Mouse (Mus musculus) neutrophil, adult 5-6 weeks (primary cell): ENCODE measurements around the gene Olfr678. TPM values are rescaled to one million over a fixed set of nuclear protein-coding genes. Genes with fewer than 3 reads are reported as not detected.
"Not testable (repeated sequence)": the region's sequence is repeated elsewhere in the genome, so short reads cannot be mapped to it uniquely, and the experiment has no call there.

Experiments
- ATAC-seq: fragments of 151-379, 151-347 bp; 2 replicates; pipeline ENCODE4 v1.8.0; 2017; ENCODE audit warnings: mild to moderate bottlenecking, moderate TSS enrichment; ENCODE audit not compliant: insufficient number of reproducible peaks, poor library complexity, low FRiP score, severe bottlenecking; ENCODE audit errors: extremely low read depth
- total RNA-seq: library from RNA; stranded (forward); fragments of 200-1000 nt; gene quantifications from 2 replicates; pipeline ENCODE4 v1.2.3, GENCODE M21; 2017

Gene Olfr678
- total RNA-seq = 0.23 TPM in 1 of 2 replicates, not detected in the other

- ATAC-seq = no peak
Observed at GRCm38 (mm10) chr7:105064175-105064574, at the start of gene Olfr678. Olfr678 (plus strand) TSS chr7:105064475.

DNA sequence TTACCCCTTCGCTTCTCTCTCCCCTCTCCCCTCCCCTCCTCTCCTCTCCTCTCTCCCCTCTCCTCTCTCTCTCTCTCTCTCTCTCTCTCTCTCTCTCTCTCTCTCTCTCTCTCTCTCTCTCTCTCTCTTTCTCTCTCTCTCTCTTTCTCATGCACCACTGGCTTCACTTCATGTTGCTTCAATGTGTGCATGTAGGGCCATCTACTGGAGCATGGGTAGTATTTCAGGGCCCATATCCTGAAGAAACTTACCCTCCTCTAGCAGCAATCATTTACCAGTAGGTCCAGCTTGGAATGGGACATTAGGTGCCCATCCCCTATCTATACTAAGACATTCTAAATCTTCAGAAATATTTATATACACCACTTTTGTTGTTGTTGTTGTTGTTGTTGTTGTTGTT lies 41.7 kb upstream of the Olfr678 start:
- no peak for ATAC-seq

GRCm38 (mm10) chr7:105028360-105028759 lies 35.9 kb upstream of the Olfr678 start, which contains the start of gene Olfr675:
Olfr675 (minus strand) TSS chr7:105028460.
- ATAC-seq = no peak

GRCm38 (mm10) chr7:105032398-105032797 lies 31.9 kb upstream of the Olfr678 start, which contains the start of gene Olfr676:
Olfr676 (plus strand) TSS chr7:105032698.
- no peak for ATAC-seq

DNA sequence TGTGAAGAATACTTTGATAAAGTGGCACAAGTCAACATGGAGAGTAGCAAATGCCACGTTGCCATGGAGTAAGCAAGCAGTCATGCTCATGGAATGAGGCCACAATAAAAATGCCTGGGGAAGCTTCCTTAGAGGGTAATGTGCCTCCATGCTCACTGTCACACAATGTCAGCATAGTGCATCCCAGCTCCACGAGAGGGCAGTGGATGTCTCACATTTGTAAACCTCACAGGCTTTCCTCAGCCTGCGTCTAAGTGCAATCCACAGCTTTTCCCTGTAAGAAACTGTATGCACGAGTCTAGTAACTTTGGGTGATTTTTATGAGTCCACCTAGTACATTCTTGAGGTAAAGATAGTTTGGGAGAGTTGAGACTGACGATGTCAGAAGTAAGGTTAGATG lies 30.4 kb upstream of the Olfr678 start:
- not testable (repeated sequence) for ATAC-seq

GRCm38 (mm10) chr7:105058951-105059350 lies 5.3 kb upstream of the Olfr678 start:
- ATAC-seq = no peak

DNA sequence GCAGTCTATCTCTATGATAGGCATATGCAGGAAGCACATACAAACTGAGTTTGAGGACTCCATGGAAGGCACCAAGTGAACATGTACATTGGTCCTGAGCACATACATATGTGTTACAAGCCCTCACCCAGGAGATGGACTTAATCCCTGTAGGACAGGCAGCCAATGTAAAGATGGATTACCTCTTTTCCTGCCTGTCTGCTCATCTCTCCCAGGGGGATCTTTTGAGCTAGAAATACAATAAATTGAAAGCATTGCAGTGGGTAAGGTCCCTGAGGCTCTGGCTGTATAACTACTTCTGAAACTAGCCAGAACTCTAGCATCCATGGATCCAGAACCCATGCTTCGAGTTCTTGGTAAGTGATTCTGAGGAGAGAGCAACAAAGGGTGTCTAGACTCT lies 16.6 kb downstream of the Olfr678 start, which contains the start of gene Olfr679:
Olfr679 (plus strand) TSS at position 301 of the 400 bp plus-strand sequence.
- ATAC-seq = no peak

- ATAC-seq = not testable (repeated sequence)
Observed at GRCm38 (mm10) chr7:105092717-105093116, 28.4 kb downstream of the Olfr678 start, which contains the start of gene Olfr680-ps1. Olfr680-ps1 (minus strand) TSS chr7:105092817.

DNA sequence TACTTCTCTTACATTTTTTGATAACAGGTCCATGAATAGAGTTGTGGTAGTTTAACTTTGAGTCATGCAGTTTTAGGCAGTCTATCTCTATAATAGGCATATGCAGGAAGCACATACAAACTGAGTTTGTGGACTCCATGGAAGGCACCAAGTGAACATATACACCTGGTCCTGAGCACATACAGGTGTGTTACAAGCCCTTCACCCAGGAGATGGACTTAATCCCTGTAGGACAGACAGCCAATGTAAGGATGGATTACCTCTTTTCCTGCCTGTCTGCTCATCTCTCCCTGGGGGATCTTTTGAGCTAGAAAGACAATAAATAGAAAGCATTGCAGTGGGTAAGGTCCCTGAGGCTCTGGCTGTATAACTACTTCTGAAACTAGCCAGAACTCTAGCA lies 52.3 kb downstream of the Olfr678 start, which contains the start of gene Olfr681:
Olfr681 (plus strand) TSS at position 301 of the 400 bp plus-strand sequence.
- no peak for ATAC-seq

Other genes with a start within 250 kb of the Olfr678 start
- not detected in 2 replicates for gene Usp17lb, start 221.9 kb upstream of the Olfr678 start, total RNA-seq
- not detected in 2 replicates for gene Usp17la, start 207.5 kb upstream of the Olfr678 start, total RNA-seq
- 0.12 TPM in 1 of 2 replicates, not detected in the other for gene Olfr665, start 186.4 kb upstream of the Olfr678 start, total RNA-seq
- gene Olfr666, start 168.5 kb upstream of the Olfr678 start, total RNA-seq = 0.70 TPM in 1 of 2 replicates, not detected in the other
- not detected in 2 replicates for gene Olfr667, start 143.0 kb upstream of the Olfr678 start, total RNA-seq
- gene Olfr668, start 136.4 kb upstream of the Olfr678 start, total RNA-seq = 0.12 TPM in 1 of 2 replicates, not detected in the other
- gene Olfr669, start 130.2 kb upstream of the Olfr678 start, total RNA-seq = 0.35 TPM in 1 of 2 replicates, not detected in the other
- not detected in 2 replicates for gene Olfr670, start 101.9 kb upstream of the Olfr678 start, total RNA-seq
- not detected in 2 replicates for gene Olfr671, start 85.3 kb upstream of the Olfr678 start, total RNA-seq
- not detected in 2 replicates for gene Olfr672, start 62.4 kb upstream of the Olfr678 start, total RNA-seq
- not detected in 2 replicates for gene Olfr675, start 36.0 kb upstream of the Olfr678 start, total RNA-seq
- gene Olfr676, start 31.8 kb upstream of the Olfr678 start, total RNA-seq = not detected in 2 replicates
- not detected in 2 replicates for gene Olfr677, start 13.1 kb upstream of the Olfr678 start, total RNA-seq
- not detected in 2 replicates for gene Olfr679, start 16.7 kb downstream of the Olfr678 start, total RNA-seq
- not detected in 2 replicates for gene Olfr680-ps1, start 28.3 kb downstream of the Olfr678 start, total RNA-seq
- gene Olfr681, start 52.4 kb downstream of the Olfr678 start, total RNA-seq = not detected in 2 replicates
- gene Olfr683, start 82.5 kb downstream of the Olfr678 start, total RNA-seq = not detected in 2 replicates
- 0.25 TPM in 1 of 2 replicates, not detected in the other for gene Olfr684, start 99.2 kb downstream of the Olfr678 start, total RNA-seq
- gene Olfr685, start 121.5 kb downstream of the Olfr678 start, total RNA-seq = not detected in 2 replicates
- gene Olfr686, start 143.0 kb downstream of the Olfr678 start, total RNA-seq = not detected in 2 replicates
- gene Olfr688, start 223.6 kb downstream of the Olfr678 start, total RNA-seq = not detected in 2 replicates
- gene Olfr689, start 246.7 kb downstream of the Olfr678 start, total RNA-seq = not detected in 2 replicates